Mouse (Mus musculus) c-Kit-positive CD71-negative TER-119-negative erythroid progenitor cells, embryonic 14.5 days (primary cell): ENCODE measurements around the gene Mtrf1l.
A peak's percentile ranks its signal among the peaks of the same experiment; 100 is the strongest.

ENCODE experiments used
- DNase-seq: peaks from one replicate; pipeline ENCODE4 v3.0.0-alpha.2; 2013; ENCODE audit warnings: low read depth

The Mtrf1l gene

DNA sequence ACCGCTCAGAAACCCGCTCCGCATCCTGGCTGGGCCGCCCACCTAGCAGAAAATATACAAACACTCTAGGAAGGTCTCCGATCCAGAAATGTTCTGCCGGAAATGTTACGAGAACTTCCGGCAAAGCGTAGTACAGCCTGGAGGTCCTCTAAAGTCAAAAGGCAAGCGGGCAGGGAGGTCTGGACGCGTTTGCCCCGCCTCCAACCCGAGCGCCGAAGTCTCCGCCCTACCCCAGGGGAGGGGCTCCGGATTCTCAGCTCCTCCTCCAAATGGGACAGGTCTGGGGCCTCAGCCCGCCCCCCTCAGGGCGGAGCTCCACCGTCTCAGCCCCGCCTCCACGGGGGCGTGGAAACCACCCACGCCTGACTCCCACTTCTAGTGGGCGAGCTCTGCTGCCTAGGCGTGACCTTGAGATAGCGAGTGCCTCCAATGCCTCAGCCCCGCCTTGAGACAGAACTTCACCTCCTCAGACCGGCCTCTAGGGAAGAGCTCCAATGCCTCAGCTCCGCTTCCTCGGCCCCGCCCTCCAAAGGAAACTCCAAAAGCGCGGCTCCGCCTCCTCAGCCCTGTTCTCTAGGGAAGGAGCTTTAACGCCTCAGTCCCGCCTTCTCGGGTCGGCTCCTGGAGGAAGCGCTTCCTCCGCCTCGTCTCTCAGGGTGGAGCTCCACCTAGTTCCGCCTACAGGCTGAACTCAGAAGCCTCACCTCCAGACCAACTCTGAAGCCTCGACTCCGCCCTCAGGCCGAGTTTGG lies at the start of gene Mtrf1l:
Mtrf1l (minus strand) TSS at position 171 of the 752 bp plus-strand sequence.
- DNase-seq: peak; percentile 97

- no peak for DNase-seq
These were observed 47.4 kb upstream of the Mtrf1l start for GRCm38 (mm10) chr10:5871081-5871480.

DNA sequence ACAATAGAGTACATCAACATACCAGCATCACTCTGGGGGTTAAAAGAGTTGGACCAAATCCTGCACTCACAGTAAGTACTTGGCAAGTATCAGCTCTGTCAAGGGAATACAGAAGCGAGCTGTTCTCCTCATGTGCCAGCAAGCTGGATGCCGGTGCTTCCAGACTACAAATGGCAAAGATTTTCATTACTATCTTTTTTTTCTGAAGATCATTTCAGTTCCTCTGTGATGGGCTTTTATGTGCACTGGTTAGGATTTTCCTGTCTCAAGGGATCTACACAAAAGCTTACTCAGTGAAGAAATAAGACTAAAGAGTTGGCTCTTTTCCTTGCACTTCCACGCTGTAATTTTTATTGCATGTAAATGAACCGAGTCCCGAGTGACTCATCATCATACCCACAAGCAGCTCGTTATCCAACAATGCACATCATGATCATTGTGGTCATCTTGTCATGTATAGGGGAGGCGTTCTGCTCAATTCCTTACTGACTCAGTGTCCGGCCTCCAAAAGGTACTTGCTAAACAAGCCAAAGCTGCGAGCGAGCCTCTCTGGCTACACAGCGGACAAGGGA lies 44.4 kb upstream of the Mtrf1l start:
- no peak for DNase-seq

DNA sequence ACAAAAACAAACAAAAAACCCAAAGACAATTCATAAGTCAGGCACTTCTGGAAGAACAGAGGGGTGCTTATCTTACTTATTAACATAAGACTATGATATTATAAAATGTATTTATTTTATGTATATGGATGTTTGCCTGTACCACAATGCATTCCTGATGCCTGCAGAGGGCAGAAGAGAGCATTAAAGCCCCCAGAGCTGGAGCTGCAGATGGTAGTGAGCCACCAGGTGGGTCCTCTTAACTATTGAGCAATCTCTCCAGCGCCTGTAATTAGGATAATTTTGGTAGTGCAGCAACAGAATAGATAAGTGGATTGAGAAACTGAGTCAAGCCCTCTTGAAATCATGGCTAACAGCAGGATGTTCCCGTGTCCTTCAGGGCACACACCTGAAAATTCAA lies 42.3 kb upstream of the Mtrf1l start:
- no peak for DNase-seq

GRCm38 (mm10) chr10:5862669-5863068 lies 39.0 kb upstream of the Mtrf1l start:
- DNase-seq: no peak

GRCm38 (mm10) chr10:5860849-5861248 lies 37.1 kb upstream of the Mtrf1l start:
- no peak for DNase-seq

GRCm38 (mm10) chr10:5859729-5860128 lies 36.0 kb upstream of the Mtrf1l start:
- DNase-seq: no peak

DNA sequence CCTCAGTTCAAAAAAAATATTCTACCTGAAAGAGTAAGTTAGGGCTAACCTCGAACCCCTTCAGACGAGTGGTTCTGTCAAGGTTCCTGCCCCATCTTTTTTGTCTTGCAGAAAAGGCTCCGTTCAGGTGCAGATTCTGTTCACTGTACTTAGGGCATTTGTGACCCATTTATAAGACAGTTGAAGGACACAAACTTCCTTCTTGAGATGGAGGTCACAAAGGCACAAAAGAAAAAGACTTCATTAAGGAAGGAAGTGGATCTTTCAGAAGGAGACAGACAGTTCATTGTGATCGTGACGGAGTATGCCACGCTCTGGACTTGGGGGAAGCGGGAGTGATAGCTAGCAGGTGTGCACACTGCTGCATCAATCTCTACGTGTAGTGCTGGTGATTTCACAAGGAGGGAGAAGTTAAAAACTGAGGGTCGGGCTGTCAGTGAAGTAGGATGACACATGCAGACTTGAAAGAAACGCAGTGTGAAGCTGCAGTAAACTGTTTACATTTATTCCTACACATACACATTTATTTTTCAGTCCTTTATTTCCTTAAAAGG lies 34.4 kb upstream of the Mtrf1l start:
- no peak for DNase-seq

- DNase-seq: no peak
These were observed 29.7 kb upstream of the Mtrf1l start for GRCm38 (mm10) chr10:5853290-5853868.

DNA sequence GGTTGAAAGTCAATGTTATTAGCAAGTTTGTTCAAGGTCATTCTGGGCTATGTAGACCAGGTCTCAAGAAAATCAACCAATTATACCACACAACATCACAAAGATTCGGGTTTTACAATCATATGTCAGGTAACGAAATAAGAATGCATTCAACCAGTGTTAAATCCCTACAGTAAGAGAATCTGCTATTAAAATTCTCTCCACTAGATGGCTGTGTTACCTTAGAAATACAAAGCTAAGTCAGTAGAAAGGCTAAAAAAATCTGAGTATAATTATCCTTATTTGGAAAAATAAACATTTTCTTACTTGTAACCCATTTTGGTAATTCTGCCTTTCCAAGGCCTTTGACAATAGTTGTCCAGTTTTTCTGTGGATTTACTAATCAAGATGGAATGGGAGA lies 23.2 kb upstream of the Mtrf1l start:
- no peak for DNase-seq

GRCm38 (mm10) chr10:5841369-5841768 lies 17.7 kb upstream of the Mtrf1l start:
- peak; percentile 56 for DNase-seq

DNA sequence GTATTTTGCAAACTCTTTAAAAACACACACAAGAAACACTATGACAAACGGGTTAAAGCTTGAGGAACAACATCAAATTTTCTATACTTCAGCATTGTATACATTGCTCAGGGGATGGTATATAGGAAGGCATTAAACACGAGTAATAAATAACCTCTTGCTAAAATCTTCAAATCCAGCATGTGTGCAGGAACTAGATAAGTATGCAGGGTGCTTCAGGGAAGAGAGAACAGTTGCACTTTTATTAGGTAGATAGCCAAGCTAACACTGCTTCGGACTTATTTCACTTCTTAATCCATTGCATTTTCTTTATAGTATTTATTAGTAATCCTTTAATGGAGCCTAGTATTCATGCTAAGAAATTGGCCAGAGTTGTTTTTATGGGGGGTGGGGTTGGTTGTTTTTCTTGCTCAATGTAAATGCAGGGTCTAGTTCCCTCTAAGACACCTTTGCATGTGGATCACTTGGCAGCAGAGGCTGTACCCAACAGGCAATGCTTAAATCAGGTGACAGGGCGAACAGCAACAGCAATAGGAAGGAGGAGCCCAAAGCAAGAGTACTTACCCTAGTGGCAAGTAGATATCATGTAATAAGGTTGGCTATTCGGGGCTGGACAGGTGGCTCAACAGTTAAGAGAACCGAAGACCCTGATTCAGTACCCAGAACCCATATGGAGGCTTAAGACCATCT lies 2.8 kb upstream of the Mtrf1l start:
- no peak for DNase-seq

- peak; percentile 64 for DNase-seq
These were observed 1.1 kb upstream of the Mtrf1l start for GRCm38 (mm10) chr10:5824779-5825178.

GRCm38 (mm10) chr10:5823291-5823739 lies 395 bp downstream of the Mtrf1l start:
- DNase-seq: no peak

GRCm38 (mm10) chr10:5818772-5819171 lies 4.9 kb downstream of the Mtrf1l start:
- DNase-seq: no peak

- no peak for DNase-seq
These were observed 7.7 kb downstream of the Mtrf1l start for GRCm38 (mm10) chr10:5815968-5816367.

DNA sequence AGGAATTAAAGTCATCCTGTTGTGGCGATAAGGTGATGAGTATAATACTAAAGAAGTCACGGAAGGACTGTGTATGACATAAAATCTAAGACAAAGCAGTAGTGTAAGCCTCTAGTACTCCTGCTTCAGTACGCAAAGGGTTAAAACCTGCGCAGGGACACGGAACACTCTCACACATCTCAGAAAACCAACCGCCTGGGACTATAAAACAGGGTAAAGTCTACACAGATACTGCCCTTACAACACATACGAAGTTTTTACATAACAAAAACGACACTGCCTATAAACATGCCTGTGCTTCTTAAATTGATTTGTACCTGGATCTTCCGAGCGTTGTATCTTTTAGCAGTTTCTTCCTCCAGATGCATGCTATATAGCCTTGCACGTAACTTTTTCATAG lies 10.0 kb downstream of the Mtrf1l start:
- DNase-seq: no peak

DNA sequence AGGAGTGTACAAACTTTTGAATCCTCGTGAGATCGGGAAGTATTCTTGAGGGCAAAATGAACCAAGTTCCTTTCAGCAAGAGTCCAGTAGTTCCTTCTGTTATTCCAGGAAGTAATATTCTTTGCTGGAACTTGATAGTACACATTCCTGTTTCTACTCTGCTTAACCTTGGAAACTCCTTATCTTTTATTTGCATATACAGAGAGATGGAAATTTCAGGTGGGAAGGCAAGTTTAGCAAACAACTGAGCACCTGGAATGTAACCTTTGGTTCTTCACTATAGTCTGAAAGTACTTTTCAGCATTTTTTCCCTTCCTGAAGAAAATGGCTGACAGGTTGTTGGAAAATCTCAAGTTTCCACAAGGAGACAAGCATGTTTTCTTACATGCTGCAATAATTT lies 16.0 kb downstream of the Mtrf1l start:
- no peak for DNase-seq

GRCm38 (mm10) chr10:5806996-5807395 lies 16.7 kb downstream of the Mtrf1l start:
- DNase-seq: no peak

DNA sequence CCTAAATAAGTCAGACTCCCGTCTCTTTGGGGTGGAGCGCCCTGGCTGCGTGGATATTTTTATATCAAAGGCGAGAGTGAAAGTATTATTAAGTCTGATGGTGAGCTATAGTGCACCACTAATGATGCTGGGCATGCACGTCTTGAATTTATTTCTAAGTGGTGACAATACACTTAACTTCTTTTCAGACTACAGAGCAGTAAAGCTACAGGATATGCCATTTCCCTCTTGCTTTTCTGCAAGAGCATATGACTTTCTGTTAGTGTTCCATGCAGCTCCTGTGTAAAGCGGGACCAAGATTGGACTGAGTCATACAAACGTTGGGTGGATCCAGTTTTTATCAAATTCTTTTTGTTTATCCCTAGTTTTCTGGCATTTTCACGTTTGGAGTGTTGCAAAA lies 17.3 kb downstream of the Mtrf1l start:
- DNase-seq: no peak

- DNase-seq: peak; percentile 93
These were observed 17.9 kb downstream of the Mtrf1l start for GRCm38 (mm10) chr10:5805731-5806307.

- DNase-seq: peak; percentile 94
These were observed 18.4 kb downstream of the Mtrf1l start, which contains the start of gene Fbxo5 for GRCm38 (mm10) chr10:5805243-5805730. TSS of gene Fbxo5 (minus strand) at chr10:5805600.
